Mouse (Mus musculus) ES-E14 (cell line): Measurements from ENCODE around the gene Ffar3.

ENCODE experiments used
- CHD2 ChIP-seq: IDR thresholded peaks from 2 replicates; pipeline ENCODE4 v1.6.1; 2014; ENCODE audit warnings: mild to moderate bottlenecking, low read depth, low read length, inconsistent platforms
- ZC3H11A ChIP-seq: IDR thresholded peaks from 2 replicates; pipeline ENCODE4 v1.6.1; 2012; ENCODE audit warnings: low read depth, mild to moderate bottlenecking, inconsistent platforms, low read length, borderline replicate concordance

DNA sequence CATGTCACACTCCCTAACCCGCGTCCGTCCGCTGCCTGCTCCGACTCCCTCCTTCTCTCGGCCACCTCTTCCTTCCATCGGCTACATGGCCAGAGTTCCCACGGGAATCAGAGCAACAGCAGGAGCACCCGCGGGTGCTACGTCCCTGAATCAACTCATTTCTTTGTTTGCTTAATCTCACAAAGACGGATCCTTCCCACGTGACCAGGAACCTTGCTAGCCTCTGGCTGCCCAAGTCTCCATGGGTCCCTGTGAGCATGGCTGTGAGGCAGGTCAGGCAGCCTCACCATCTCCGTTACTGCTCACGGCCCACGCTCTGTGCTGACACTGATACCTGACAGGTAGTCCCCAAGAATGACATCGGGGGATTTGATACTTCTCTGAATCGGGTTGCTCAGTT is 32.3 kb downstream of the Ffar3 start, which contains the start of gene Ffar2:
- TF ChIP-seq ZC3H11A (no peak), CHD2 (no peak)
